Mouse (Mus musculus): Measurements from ENCODE around the gene Tspan5.

Tspan5 gene

GRCm38 (mm10) chr3:138744030-138744774, 2.2 kb downstream of the Tspan5 start:
- no peak for DNase-seq (ENCODE audit: low spot score in 2 of 2)

GRCm38 (mm10) chr3:138745091-138745490, 3.1 kb downstream of the Tspan5 start:
- no peak for DNase-seq (ENCODE audit: low spot score in 2 of 2)

- no peak for DNase-seq (ENCODE audit: low spot score in 2 of 2)
These were observed 3.6 kb downstream of the Tspan5 start for GRCm38 (mm10) chr3:138745596-138745995.

- no peak for DNase-seq (ENCODE audit: low spot score in 2 of 2)
These were observed 4.6 kb downstream of the Tspan5 start for GRCm38 (mm10) chr3:138746556-138746955.

- DNase-seq (ENCODE audit: low spot score in 2 of 2), result no peak
These were observed 5.0 kb downstream of the Tspan5 start for GRCm38 (mm10) chr3:138747035-138747434.

- DNase-seq (ENCODE audit: low spot score in 2 of 2), result no peak
These were observed 6.0 kb downstream of the Tspan5 start for GRCm38 (mm10) chr3:138747985-138748384.

GRCm38 (mm10) chr3:138749645-138750044, 7.7 kb downstream of the Tspan5 start:
- DNase-seq (ENCODE audit: low spot score in 2 of 2), result no peak

GRCm38 (mm10) chr3:138751328-138751727, 9.3 kb downstream of the Tspan5 start:
- no peak for DNase-seq (ENCODE audit: low spot score in 2 of 2)

GRCm38 (mm10) chr3:138752056-138752455, 10.1 kb downstream of the Tspan5 start:
- DNase-seq (ENCODE audit: low spot score in 2 of 2), result no peak

- DNase-seq (ENCODE audit: low spot score in 2 of 2), result no peak
These were observed 10.8 kb downstream of the Tspan5 start for GRCm38 (mm10) chr3:138752769-138753168.

GRCm38 (mm10) chr3:138753182-138753885, 11.3 kb downstream of the Tspan5 start:
- no peak for DNase-seq (ENCODE audit: low spot score in 2 of 2)

- DNase-seq (ENCODE audit: low spot score in 2 of 2), result no peak
These were observed 12.3 kb downstream of the Tspan5 start for GRCm38 (mm10) chr3:138754328-138754727.

- DNase-seq (ENCODE audit: low spot score in 2 of 2), result no peak
These were observed 15.3 kb downstream of the Tspan5 start for GRCm38 (mm10) chr3:138757283-138757682.

GRCm38 (mm10) chr3:138759968-138760684, 18.1 kb downstream of the Tspan5 start:
- DNase-seq (ENCODE audit: low spot score in 2 of 2), result no peak

GRCm38 (mm10) chr3:138760685-138761119, 18.7 kb downstream of the Tspan5 start:
- DNase-seq (ENCODE audit: low spot score in 2 of 2), result no peak

- no peak for DNase-seq (ENCODE audit: low spot score in 2 of 2)
These were observed 19.5 kb downstream of the Tspan5 start for GRCm38 (mm10) chr3:138761531-138761930.

- DNase-seq (ENCODE audit: low spot score in 2 of 2), result no peak
These were observed 21.9 kb downstream of the Tspan5 start for GRCm38 (mm10) chr3:138763941-138764340.

- DNase-seq (ENCODE audit: low spot score in 2 of 2), result no peak
These were observed 22.8 kb downstream of the Tspan5 start for GRCm38 (mm10) chr3:138764782-138765181.

- DNase-seq (ENCODE audit: low spot score in 2 of 2), result no peak
These were observed 25.0 kb downstream of the Tspan5 start for GRCm38 (mm10) chr3:138767034-138767433.

GRCm38 (mm10) chr3:138768541-138769093, 26.6 kb downstream of the Tspan5 start:
- DNase-seq (ENCODE audit: low spot score in 2 of 2), result no peak

GRCm38 (mm10) chr3:138770650-138771331, 28.8 kb downstream of the Tspan5 start:
- DNase-seq (ENCODE audit: low spot score in 2 of 2), result peak in 1 of 2 experiments; percentile 64
